In genomic region chr1:92745284-92745683, GRCm38 (mm10) we compare ENCODE assay signal across 13 mouse cellular contexts.
A peak's percentile ranks its signal among the peaks of the same experiment; 100 is the strongest.
DNase-seq lines count a peak whose midpoint lies in the region; ATAC-seq lines count a peak whose summit lies in the region.
"Had no signal": no experiment of that assay in that cellular context is flagged by ENCODE, and none has a peak within 500 bp of the region (broad histone marks: within the 10 kb centered on the region; RNA-seq: fewer than 3 reads in every experiment).

No protein-coding gene starts in this region.

- no peak for ATAC-seq in forebrain, embryonic 11.5 days (replicated peaks; ENCODE audit: low FRiP score)
- no peak for ATAC-seq in hindbrain, embryonic 13.5 days (ENCODE audit: low FRiP score)
- ATAC-seq in forebrain, embryonic 16.5 days = no peak
- ATAC-seq: activated CD4-positive, CD25-positive, alpha-beta regulatory T cell, adult 4 months; midbrain, embryonic 13.5 days had no signal

- peaks cover 1% of the 10 kb centered on the region for H3K27me3 ChIP-seq in forebrain, embryonic 10.5 days (ENCODE audit: poor library complexity, severe bottlenecking)
- no peaks in the 10 kb centered on the region for H3K27me3 ChIP-seq in forebrain, embryonic 11.5 days (ENCODE audit: control insufficient read depth, insufficient read depth, low read length)
- no peaks in the 10 kb centered on the region for H3K27me3 ChIP-seq in hindbrain, embryonic 13.5 days
- 0 out of 2 replicates have a peak, but pooled peaks cover 4% of the 10 kb centered on the region for H3K27me3 ChIP-seq in hindbrain, embryonic 10.5 days (ENCODE audit: insufficient read depth, poor library complexity, severe bottlenecking)
- no peaks in the 10 kb centered on the region for H3K27me3 ChIP-seq in forebrain, embryonic 16.5 days (replicated peaks; ENCODE audit: control insufficient read depth, insufficient read depth, low read length)
- H3K27me3 ChIP-seq: liver, embryonic 15.5 days; midbrain, embryonic 13.5 days had no signal

- WGBS in forebrain, embryonic 10.5 days = 92% methylated on average over 5 of the region's 5 CpGs
- 85% methylated on average over 5 of the region's 5 CpGs for WGBS in forebrain, embryonic 11.5 days
- 80% methylated on average over 5 of the region's 5 CpGs for WGBS in hindbrain, embryonic 13.5 days
- 89% methylated on average over 5 of the region's 5 CpGs for WGBS in hindbrain, embryonic 10.5 days
- 71% methylated on average over 5 of the region's 5 CpGs for WGBS in forebrain, embryonic 16.5 days

- no peak overlapping the region for H3K4me2 ChIP-seq in forebrain, embryonic 11.5 days (ENCODE audit: low read depth, low read length, severe bottlenecking)
- H3K4me2 ChIP-seq in hindbrain, embryonic 13.5 days = no peak overlapping the region
- H3K4me2 ChIP-seq in forebrain, embryonic 16.5 days (ENCODE audit: low read length) = no peak overlapping the region
- H3K4me2 ChIP-seq: liver, embryonic 15.5 days; midbrain, embryonic 13.5 days had no signal

- peak overlapping the region; percentile 20 for H3K27ac ChIP-seq in forebrain, embryonic 10.5 days
- H3K27ac ChIP-seq in forebrain, embryonic 11.5 days (ENCODE audit: low read depth, low read length) = no peak overlapping the region
- peak overlapping the region; percentile 48 for H3K27ac ChIP-seq in hindbrain, embryonic 13.5 days
- H3K27ac ChIP-seq in hindbrain, embryonic 10.5 days = no peak overlapping the region
- H3K27ac ChIP-seq in forebrain, embryonic 16.5 days (ENCODE audit: low read length) = peak overlapping the region; percentile 10; the same call in 1 of the 2 replicates
- H3K27ac ChIP-seq: limb, embryonic 10.5 days; liver, embryonic 15.5 days; midbrain, embryonic 13.5 days had no signal

- peaks cover 19% of the 10 kb centered on the region for H3K4me1 ChIP-seq in forebrain, embryonic 10.5 days
- no peaks in the 10 kb centered on the region for H3K4me1 ChIP-seq in forebrain, embryonic 11.5 days (replicated peaks; ENCODE audit: control insufficient read depth, insufficient read depth, low read length)
- H3K4me1 ChIP-seq in hindbrain, embryonic 13.5 days (replicated peaks) = peaks cover 16% of the 10 kb centered on the region
- peaks cover 11% of the 10 kb centered on the region; the same call in 1 of the 2 replicates for H3K4me1 ChIP-seq in hindbrain, embryonic 10.5 days (replicated peaks)
- H3K4me1 ChIP-seq in forebrain, embryonic 16.5 days (replicated peaks; ENCODE audit: control insufficient read depth, insufficient read depth, low read length) = peaks cover 17% of the 10 kb centered on the region
- H3K4me1 ChIP-seq: limb, embryonic 10.5 days; liver, embryonic 15.5 days; midbrain, embryonic 13.5 days had no signal

- no peak overlapping the region for H3K4me3 ChIP-seq in forebrain, embryonic 10.5 days
- H3K4me3 ChIP-seq in forebrain, embryonic 11.5 days (ENCODE audit: low read depth, low read length) = no peak overlapping the region
- no peak overlapping the region for H3K4me3 ChIP-seq in hindbrain, embryonic 13.5 days
- H3K4me3 ChIP-seq in hindbrain, embryonic 10.5 days = no peak overlapping the region
- H3K4me3 ChIP-seq in forebrain, embryonic 16.5 days (replicated peaks; ENCODE audit: low read length) = no peak overlapping the region
- H3K4me3 ChIP-seq: limb, embryonic 10.5 days; liver, embryonic 15.5 days; midbrain, embryonic 13.5 days had no signal

- intact Hi-C loops in left cerebral cortex, postnatal 4 days (cut with DNase I) = no loop called here

- no peaks in the 10 kb centered on the region for H3K9me3 ChIP-seq in forebrain, embryonic 10.5 days
- H3K9me3 ChIP-seq in forebrain, embryonic 11.5 days (ENCODE audit: control insufficient read depth, low read length) = no peaks in the 10 kb centered on the region
- H3K9me3 ChIP-seq in hindbrain, embryonic 13.5 days = no peaks in the 10 kb centered on the region
- H3K9me3 ChIP-seq in hindbrain, embryonic 10.5 days = no peaks in the 10 kb centered on the region
- H3K9me3 ChIP-seq in forebrain, embryonic 16.5 days (ENCODE audit: control insufficient read depth, low read length) = no peaks in the 10 kb centered on the region
- H3K9me3 ChIP-seq: G1E; limb, embryonic 10.5 days; liver, embryonic 15.5 days; midbrain, embryonic 13.5 days had no signal

- no peak overlapping the region for H3K9ac ChIP-seq in forebrain, embryonic 11.5 days (ENCODE audit: low read length)
- H3K9ac ChIP-seq in hindbrain, embryonic 13.5 days = no peak overlapping the region
- H3K9ac ChIP-seq in forebrain, embryonic 16.5 days (replicated peaks; ENCODE audit: low read depth, low read length) = no peak overlapping the region
- H3K9ac ChIP-seq: liver, embryonic 15.5 days; midbrain, embryonic 13.5 days had no signal

- H3K36me3 ChIP-seq in forebrain, embryonic 10.5 days (replicated peaks) = no peaks in the 10 kb centered on the region
- H3K36me3 ChIP-seq in forebrain, embryonic 11.5 days (ENCODE audit: control insufficient read depth, insufficient read depth, low read length) = no peaks in the 10 kb centered on the region
- H3K36me3 ChIP-seq in hindbrain, embryonic 13.5 days = no peaks in the 10 kb centered on the region
- no peaks in the 10 kb centered on the region for H3K36me3 ChIP-seq in hindbrain, embryonic 10.5 days
- H3K36me3 ChIP-seq in forebrain, embryonic 16.5 days (ENCODE audit: control insufficient read depth, insufficient read depth) = no peaks in the 10 kb centered on the region
- H3K36me3 ChIP-seq: G1E; limb, embryonic 10.5 days; liver, embryonic 15.5 days; midbrain, embryonic 13.5 days had no signal

- no peak for DNase-seq in forebrain, embryonic 10.5 days (ENCODE audit: extremely low spot score, low spot score)
- no peak for DNase-seq in forebrain, embryonic 11.5 days (ENCODE audit: low spot score)
- DNase-seq in hindbrain, embryonic 10.5 days (ENCODE audit: low spot score) = no peak
- DNase-seq in 3T3-L1 (ENCODE audit: low read depth, low spot score) = peak; percentile 91
- DNase-seq in left cerebral cortex, postnatal 4 days = no peak
- DNase-seq in ovary, adult 18-20 months (ENCODE audit: low spot score) = no peak

Comparison
In these comparisons a context has a peak if more than half of its experiments do, and no peak if none do; other contexts are left out.
1. H3K27ac ChIP-seq: peak in forebrain, embryonic 10.5 days (single experiment), hindbrain, embryonic 13.5 days (single experiment) and forebrain, embryonic 16.5 days (single experiment); none in forebrain, embryonic 11.5 days (single experiment) and hindbrain, embryonic 10.5 days (single experiment).